ENCODE assay signal across 15 mouse cellular contexts in the genomic region with DNA sequence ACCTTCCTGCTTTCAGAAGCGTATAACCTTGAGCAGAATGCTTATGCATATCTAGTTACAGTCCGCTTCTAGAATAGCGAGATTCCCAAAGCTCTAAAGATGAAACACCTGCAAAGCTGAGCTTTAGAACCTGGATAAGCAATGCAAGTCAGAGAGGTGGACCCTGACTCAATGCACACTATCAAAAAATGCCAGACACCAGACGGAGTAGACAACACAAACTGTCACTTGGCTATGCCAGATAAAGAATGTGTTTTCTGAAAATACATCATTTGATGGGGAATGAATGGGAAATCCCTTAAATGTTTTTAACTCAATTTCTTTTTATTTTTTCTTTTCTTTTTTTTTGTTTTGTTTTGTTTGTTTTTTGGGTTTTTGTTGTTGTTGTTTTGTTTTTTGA.
"Had no signal": no experiment of that assay in that cellular context is flagged by ENCODE, and none has a peak within 500 bp of the region (broad histone marks: within the 10 kb centered on the region; RNA-seq: fewer than 3 reads in every experiment).

No protein-coding gene starts in this region.

- H3K27ac ChIP-seq: kidney, embryonic 15.5 days; limb, embryonic 13.5 days; midbrain, embryonic 15.5 days; neural tube, embryonic 13.5 days had no signal

- H3K36me3 ChIP-seq: limb, embryonic 13.5 days; midbrain, embryonic 15.5 days; neural tube, embryonic 13.5 days had no signal

- H3K9me3 ChIP-seq: kidney, embryonic 15.5 days; limb, embryonic 13.5 days; midbrain, embryonic 15.5 days; neural tube, embryonic 13.5 days had no signal

- ATAC-seq: intestine, embryonic 16.5 days; midbrain, embryonic 15.5 days had no signal

- H3K9ac ChIP-seq: kidney, embryonic 15.5 days; limb, embryonic 13.5 days; midbrain, embryonic 15.5 days; neural tube, embryonic 13.5 days had no signal

- H3K4me1 ChIP-seq: limb, embryonic 13.5 days; midbrain, embryonic 15.5 days; neural tube, embryonic 13.5 days had no signal

- DNase-seq: kidney, adult 2 months; kidney, postnatal 14 days; layer of hippocampus, adult 9-11 months; layer of hippocampus, postnatal 36 days; left cerebral cortex, postnatal 4 days; lung, adult 18-20 months; retina, postnatal 1 day; right cerebral cortex, postnatal 14 days; thymus, postnatal 4 days had no signal

- H3K27me3 ChIP-seq: kidney, embryonic 15.5 days; limb, embryonic 13.5 days; midbrain, embryonic 15.5 days; neural tube, embryonic 13.5 days had no signal

- H3K4me3 ChIP-seq: kidney, embryonic 15.5 days; limb, embryonic 13.5 days; midbrain, embryonic 15.5 days; neural tube, embryonic 13.5 days had no signal

- H3K4me2 ChIP-seq: kidney, embryonic 15.5 days; limb, embryonic 13.5 days; midbrain, embryonic 11.5 days; midbrain, embryonic 15.5 days; neural tube, embryonic 13.5 days had no signal
